Mouse (Mus musculus) thymus, postnatal 4 days (tissue): ENCODE results near the gene Gm38119.

Source experiments
- DNase-seq: peaks from one replicate; pipeline ENCODE4 v3.0.0; 2021

Gene Gm38119

DNA sequence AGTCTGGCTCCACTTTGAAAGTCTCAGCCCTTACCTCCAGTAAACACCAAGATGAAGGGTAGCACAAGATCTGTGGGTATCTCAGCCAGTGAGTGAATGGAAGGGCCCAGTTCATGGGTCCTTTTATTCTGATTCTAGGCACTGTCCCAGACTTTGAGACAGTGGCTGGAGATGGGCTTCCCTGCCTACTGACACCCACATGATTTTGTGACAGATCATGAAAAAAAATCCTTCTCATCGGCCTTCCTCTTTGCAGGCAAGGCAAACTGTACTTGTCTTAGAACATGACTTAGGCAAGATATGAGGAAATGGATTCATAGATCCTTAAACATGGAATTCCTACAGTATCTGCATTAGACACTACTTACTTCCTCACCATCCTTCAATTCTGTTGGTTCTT, at the start of gene Gm38119:
Gene Gm38119, minus strand, starts transcription at position 101 of the 400 bp plus-strand sequence.
- no peak for DNase-seq

DNA sequence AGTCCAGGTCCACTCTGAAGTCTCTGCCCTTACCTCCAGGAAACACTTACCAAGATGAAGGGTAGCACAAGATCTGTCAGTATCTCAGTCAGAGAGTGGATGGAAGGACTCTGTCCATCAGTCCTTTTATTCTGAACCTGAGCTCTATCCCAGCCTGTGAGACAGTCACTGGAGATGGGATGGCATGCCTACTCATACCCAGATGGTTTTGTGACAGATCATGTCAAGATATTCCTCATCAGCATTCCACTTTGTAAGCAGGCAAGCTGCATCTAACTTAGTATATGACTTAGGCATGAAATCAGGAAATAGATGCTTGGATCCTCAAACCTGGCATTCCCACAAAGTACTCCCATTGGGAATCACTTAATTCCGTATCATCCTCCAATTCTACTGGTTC, 39.9 kb upstream of the Gm38119 start, which contains the start of gene Lce1i:
Gene Lce1i, minus strand, starts transcription at position 101 of the 400 bp plus-strand sequence.
- DNase-seq, result no peak

DNA sequence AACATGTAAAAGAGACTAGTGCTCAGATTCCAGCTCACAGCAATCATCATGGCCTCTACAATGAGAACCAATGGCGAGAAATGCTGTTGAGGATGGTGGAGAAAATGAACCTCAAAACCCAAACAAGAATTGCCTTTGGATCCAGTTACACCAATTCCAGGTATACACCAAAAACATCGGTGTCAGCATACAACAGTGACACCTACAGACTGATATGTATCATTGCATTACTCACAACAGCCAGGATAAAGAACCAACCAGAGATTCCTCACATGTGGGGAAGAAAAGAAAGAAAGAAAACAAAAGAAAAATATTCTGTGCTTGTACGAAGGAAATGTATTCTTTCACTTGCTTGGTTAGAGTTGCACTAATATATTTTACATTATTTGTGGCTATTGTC, 32.7 kb upstream of the Gm38119 start:
- no peak for DNase-seq

DNA sequence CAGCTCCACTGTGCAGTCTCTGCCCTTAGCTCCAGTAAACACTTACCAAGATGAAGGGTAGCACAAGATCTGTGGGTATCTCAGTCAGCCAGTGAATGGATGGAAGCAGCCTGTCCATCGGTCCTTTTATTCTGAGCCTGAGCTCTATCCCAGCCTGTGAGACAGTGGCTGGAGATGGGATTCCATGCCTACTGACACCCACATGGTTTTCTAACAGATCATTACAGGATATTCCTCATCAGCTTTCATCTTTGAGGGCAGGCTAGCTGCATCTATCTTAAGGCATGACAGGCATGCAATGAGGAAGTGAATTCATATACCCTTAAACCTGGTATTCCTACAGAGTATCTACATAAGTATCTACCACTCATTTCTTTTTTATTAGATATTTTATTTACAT, 26.1 kb upstream of the Gm38119 start, which contains the start of gene Lce1h:
Gene Lce1h, minus strand, starts transcription at position 101 of the 400 bp plus-strand sequence.
- DNase-seq, result no peak

DNA sequence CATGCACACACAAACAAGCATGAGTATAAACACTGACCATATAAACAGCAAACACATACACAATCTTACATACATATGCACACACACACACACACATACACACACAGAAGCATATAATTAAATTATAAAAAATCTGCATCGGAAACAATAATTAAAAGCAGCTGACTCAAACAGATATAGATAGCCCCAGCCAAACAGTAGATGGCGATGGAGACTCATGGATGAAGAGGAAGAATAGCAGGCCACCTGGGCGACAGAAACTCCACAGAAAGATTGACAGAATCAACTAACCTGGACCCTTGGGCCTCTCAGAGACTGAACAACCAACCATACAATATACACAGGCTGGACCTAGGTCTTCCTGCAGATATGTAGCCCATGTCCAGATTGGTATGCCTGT, 14.3 kb upstream of the Gm38119 start:
- DNase-seq, result no peak

DNA sequence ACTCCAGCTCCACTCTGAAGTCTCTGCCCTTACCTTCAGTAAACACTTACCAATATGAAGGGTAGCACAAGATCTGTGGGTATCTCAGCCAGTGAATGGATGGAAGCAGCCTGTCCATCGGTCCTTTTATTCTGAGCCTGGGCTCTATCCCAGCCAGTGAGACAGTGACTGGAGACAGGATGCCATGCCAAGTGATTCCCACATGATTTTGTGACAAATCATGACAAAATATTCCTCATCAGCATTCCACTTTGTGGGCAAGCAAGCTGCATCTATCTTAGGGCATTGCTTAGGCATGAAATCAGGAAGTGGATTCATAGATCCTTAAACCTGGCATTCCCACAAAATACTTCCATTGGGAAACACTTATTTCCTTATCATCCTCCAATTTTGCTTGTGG, 13.3 kb upstream of the Gm38119 start, which contains the start of gene Lce1g:
Gene Lce1g, minus strand, starts transcription at position 101 of the 400 bp plus-strand sequence.
- no peak for DNase-seq

DNA sequence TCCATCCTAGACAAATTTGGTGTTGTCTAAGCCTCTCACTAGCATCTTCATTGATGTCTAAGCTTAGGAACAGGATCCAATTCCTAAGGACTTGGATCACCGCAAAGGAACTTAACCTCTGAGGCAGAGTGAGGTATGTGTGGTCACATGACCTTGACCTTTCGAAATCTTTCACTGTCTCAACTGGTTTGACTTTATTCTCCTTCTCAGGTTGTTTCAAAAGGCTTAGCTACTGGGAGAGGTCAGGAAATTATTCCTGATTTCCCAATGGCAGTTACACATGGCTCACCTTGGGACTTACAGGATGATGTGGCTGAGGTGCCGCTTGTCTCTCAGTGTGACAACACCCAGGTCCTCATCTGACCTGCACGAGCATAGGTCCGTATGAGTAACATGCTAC, 16.3 kb downstream of the Gm38119 start:
- no peak for DNase-seq

DNA sequence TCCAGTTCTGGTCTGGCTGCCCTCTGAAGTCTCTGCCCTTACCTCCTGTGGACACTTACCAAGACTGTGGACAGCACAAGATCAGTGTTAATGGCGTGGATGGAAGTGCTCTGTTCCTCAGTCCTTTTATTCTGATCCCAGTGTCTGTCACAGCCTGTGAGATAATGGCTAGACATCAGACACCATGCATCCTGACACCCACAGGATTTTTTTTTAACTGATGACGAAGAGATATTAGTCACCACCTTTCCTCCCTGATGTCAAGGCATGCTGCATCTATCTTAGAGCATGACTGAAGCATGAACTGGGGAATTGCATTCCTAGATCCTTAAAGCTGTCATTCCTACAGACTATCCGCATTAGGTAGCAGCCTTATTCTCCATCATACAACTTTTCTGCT, 18.6 kb downstream of the Gm38119 start, which contains the start of gene Lce1f:
Gene Lce1f, minus strand, starts transcription at position 101 of the 400 bp plus-strand sequence.
- no peak for DNase-seq

DNA sequence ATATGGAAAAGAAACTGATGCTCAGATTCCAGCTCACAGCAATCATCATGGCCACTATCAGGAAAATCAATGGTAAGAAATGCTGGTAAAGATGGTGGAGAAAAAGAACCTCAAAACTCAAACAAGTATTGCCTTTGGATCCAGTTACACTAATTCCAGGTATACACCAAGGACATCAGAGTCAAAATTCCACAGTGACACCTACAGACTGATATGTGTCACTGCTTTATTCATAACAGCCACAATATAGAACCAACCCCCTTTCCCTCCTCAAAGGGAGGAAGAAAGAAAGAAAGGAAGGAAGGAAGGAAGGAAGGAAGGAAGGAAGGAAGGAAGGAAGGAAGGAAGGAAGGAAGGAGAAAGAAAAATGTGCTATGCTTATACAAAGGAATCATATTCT, 23.8 kb downstream of the Gm38119 start:
- no peak for DNase-seq

DNA sequence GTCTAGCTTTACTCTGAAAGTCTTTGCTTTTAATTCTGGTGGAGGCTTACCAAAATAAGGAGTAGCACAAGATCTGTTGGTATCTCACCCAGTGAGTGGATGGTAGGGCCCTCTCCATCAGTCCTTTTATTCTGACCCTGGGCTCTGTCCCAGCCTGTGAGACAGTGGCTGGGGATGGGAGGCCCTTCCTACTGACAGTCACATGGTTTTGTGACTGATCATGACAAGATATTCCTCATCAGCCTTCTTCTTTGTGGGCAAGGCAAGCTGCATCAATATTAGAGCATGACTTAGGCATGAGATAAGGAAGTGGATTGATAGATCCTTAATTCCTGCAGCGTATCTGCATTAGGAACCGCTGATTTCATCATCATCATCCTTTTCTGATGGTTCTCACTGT, 29.9 kb downstream of the Gm38119 start, which contains the start of gene Lce1e:
Gene Lce1e, minus strand, starts transcription at position 101 of the 400 bp plus-strand sequence.
- DNase-seq, result no peak

DNA sequence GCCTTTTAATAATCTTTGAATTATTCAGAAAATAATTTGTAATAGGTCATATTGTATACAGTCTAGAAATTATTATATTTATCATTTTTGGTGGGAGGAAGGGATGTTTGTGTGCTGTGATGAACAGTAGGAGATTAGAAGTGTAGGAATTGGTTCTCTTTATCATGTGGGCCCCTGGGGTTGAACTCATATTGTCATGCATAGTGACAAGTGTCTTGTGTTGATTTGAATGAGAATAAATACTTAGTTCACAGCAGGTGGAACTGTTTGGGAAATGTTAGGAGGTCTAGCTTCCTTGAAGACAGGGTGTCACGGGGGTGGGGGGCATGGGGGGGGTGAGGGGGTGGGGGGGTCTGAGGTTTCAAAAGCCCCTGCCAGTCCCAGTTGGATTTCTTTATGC, 44.3 kb downstream of the Gm38119 start:
- DNase-seq, result no peak

DNA sequence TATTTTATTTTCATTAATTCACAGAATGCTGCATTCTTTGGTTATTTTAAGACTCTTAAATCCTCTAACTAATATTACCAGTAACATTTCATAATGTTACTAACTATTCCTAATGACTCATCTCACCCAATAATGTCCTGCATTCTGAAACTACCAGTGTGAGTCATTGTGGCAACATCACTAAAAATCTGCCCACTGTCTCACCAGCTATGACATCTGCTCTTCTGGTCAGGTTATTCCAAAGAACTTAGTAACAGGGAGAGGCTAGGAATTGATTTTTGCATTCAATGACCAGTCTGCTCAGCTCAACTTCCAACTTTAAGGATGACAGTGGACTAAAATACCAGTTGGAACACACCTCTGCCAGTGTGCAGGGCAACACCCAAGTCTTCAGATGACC, 47.2 kb downstream of the Gm38119 start:
- DNase-seq, result no peak

DNA sequence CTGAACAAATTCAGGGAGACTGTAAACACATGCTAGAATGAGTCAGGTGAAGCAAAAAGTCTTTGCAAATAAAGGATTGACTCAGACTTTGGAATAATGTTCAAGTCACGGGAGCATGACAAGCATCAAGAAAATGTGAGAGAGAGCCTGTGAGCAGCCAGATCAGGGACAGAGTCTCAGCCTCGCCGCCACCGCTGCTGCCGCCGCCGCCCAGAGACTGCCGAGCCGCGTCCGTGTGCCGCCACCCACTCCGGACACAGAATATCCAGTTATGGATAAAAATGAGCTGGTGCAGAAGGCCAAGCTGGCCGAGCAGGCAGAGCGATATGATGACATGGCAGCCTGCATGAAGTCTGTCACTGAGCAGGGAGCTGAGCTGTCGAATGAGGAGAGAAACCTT, 49.7 kb downstream of the Gm38119 start:
- DNase-seq, result peak; percentile 42
